Mouse (Mus musculus): Measurements from ENCODE around the gene Grk5. TPM values are rescaled to one million over a fixed set of nuclear protein-coding genes. Genes with fewer than 3 reads are reported as not detected.

Grk5 gene
- polyA plus RNA-seq, 1 experiment from 2014 or later, result 1.1 TPM

DNA sequence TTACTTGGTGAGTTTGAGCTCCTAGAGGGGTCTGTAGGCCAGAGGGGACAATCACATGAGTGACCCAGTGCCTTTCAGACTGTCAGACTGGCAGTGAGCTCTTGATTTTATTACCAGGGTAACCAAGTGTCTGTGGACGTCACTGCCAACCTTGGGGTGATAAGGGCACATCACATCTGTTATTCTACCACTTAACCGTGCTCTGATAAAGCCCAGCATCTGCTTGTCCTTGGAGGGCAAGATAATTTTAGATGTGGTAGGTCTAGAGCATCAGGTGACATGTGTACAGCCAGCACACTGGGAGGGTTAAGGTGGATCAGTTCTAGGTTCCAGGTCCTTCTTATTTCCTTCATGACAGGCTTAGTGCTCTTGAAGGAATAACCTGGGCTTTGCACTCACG, 104.7 kb downstream of the Grk5 start:
- ATAC-seq (ENCODE audit: low FRiP score, low TSS enrichment), result no peak
- no peak for DNase-seq (ENCODE audit: low spot score)

DNA sequence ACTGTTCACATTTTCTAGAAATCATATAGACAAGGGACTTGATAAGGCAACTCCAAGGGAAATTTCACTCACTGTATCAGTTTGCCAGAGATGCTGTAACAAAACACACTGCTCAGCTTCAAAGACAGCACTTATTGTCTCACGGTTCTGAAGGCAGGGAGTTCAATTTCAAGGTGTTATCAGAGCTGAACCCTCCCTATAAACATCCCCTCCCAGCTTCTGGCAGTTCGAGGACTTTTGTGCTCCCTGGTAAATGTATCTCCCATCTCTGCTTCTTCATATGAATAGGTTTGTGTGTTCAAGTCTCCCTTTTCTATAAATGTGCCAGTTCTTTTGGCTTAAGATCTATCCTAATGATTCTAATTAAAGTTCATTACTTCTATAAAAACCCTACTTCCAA, 105.3 kb downstream of the Grk5 start:
- H3K9me3 ChIP-seq (ENCODE audit: control insufficient read depth, low read length), result no peaks in the 10 kb centered on the region
- H3K36me3 ChIP-seq (ENCODE audit: control insufficient read depth, insufficient read depth, low read length), result no peaks in the 10 kb centered on the region
- H3K4me1 ChIP-seq (replicated peaks; ENCODE audit: control insufficient read depth, insufficient read depth), result no peaks in the 10 kb centered on the region
- WGBS, result 60% methylated on average over 2 of the region's 2 CpGs
- no peak overlapping the region for H3K27ac ChIP-seq (replicated peaks)
- H3K4me3 ChIP-seq (ENCODE audit: low read depth, low read length), result no peak overlapping the region
- no peaks in the 10 kb centered on the region for H3K27me3 ChIP-seq (ENCODE audit: control insufficient read depth, insufficient read depth, low read length)
- ATAC-seq (ENCODE audit: low FRiP score, low TSS enrichment) (no peak), DNase-seq (ENCODE audit: low spot score) (no peak)
- H3K9ac ChIP-seq (ENCODE audit: low read length), result no peak overlapping the region
- no peak for TF ChIP-seq CTCF (IDR thresholded peaks at IDR 0.05; ENCODE audit: low read depth)
- TF ChIP-seq EP300 (optimal IDR thresholded peaks at IDR 0.05), result no peak
- H3K4me2 ChIP-seq (replicated peaks; ENCODE audit: low read depth), result no peak overlapping the region

More for the DNA sequence above, 104.7 kb downstream of the Grk5 start:
- Histone ChIP-seq H3K4me1 (replicated peaks; ENCODE audit: control insufficient read depth, insufficient read depth) (no peaks in the 10 kb centered on the region), H3K27ac (replicated peaks) (no peak overlapping the region), H3K36me3 (ENCODE audit: control insufficient read depth, insufficient read depth, low read length) (no peaks in the 10 kb centered on the region), H3K4me2 (replicated peaks; ENCODE audit: low read depth) (no peak overlapping the region), H3K27me3 (ENCODE audit: control insufficient read depth, insufficient read depth, low read length) (no peaks in the 10 kb centered on the region), H3K4me3 (ENCODE audit: low read depth, low read length) (no peak overlapping the region), H3K9ac (ENCODE audit: low read length) (no peak overlapping the region), H3K9me3 (ENCODE audit: control insufficient read depth, low read length) (no peaks in the 10 kb centered on the region)
- WGBS, result 64% methylated on average over 3 of the region's 3 CpGs
- TF ChIP-seq CTCF (IDR thresholded peaks at IDR 0.05; ENCODE audit: low read depth), result no peak

DNA sequence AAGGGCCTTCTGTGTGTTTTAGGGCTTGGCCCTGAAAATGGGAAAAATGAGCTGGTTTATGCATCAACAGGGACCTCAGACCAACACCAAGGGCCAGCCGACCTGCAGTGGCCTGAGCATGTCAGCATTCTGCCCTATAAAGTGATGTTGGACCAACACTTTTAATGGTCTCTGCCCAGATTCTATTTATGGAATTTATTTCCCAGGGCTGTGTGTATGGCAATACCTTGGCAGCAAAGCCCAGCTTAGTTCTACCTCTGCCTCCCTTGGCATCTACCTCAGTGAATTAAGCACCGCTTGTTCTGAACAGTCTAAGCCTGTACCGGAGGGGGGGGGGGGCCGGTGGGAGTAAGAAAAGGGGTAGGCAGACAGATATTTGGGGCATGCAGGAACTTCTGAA, 108.2 kb downstream of the Grk5 start:
- no peak for DNase-seq (ENCODE audit: low spot score)
- no peak for TF ChIP-seq EP300 (optimal IDR thresholded peaks at IDR 0.05)
- TF ChIP-seq CTCF (IDR thresholded peaks at IDR 0.05; ENCODE audit: low read depth), result no peak
- H3K9ac ChIP-seq (ENCODE audit: low read length), result no peak overlapping the region
- H3K4me1 ChIP-seq (replicated peaks; ENCODE audit: control insufficient read depth, insufficient read depth), result no peaks in the 10 kb centered on the region
- no peaks in the 10 kb centered on the region for H3K36me3 ChIP-seq (ENCODE audit: control insufficient read depth, insufficient read depth, low read length)
- no peak for ATAC-seq (ENCODE audit: low FRiP score, low TSS enrichment)
- H3K9me3 ChIP-seq (ENCODE audit: control insufficient read depth, low read length), result no peaks in the 10 kb centered on the region
- WGBS, result 84% methylated on average over 4 of the region's 4 CpGs
- H3K27me3 ChIP-seq (ENCODE audit: control insufficient read depth, insufficient read depth, low read length), result no peaks in the 10 kb centered on the region
- H3K4me2 ChIP-seq (replicated peaks; ENCODE audit: low read depth), result no peak overlapping the region
- no peak overlapping the region for H3K27ac ChIP-seq (replicated peaks)
- no peak overlapping the region for H3K4me3 ChIP-seq (ENCODE audit: low read depth, low read length)

- WGBS, result 55% methylated on average over 2 of the region's 2 CpGs
- Histone ChIP-seq H3K27me3 (ENCODE audit: control insufficient read depth, insufficient read depth, low read length) (no peaks in the 10 kb centered on the region), H3K9me3 (ENCODE audit: control insufficient read depth, low read length) (no peaks in the 10 kb centered on the region), H3K36me3 (ENCODE audit: control insufficient read depth, insufficient read depth, low read length) (no peaks in the 10 kb centered on the region), H3K4me2 (replicated peaks; ENCODE audit: low read depth) (no peak overlapping the region), H3K27ac (replicated peaks) (no peak overlapping the region), H3K4me1 (replicated peaks; ENCODE audit: control insufficient read depth, insufficient read depth) (no peaks in the 10 kb centered on the region), H3K9ac (ENCODE audit: low read length) (no peak overlapping the region), H3K4me3 (ENCODE audit: low read depth, low read length) (no peak overlapping the region)
- ATAC-seq (ENCODE audit: low FRiP score, low TSS enrichment) (no peak), DNase-seq (ENCODE audit: low spot score) (no peak)
- TF ChIP-seq EP300 (optimal IDR thresholded peaks at IDR 0.05) (no peak), CTCF (IDR thresholded peaks at IDR 0.05; ENCODE audit: low read depth) (no peak)
These were observed 110.1 kb downstream of the Grk5 start for GRCm38 (mm10) chr19:60999652-61000051.

GRCm38 (mm10) chr19:61000958-61001357, 111.4 kb downstream of the Grk5 start:
- Histone ChIP-seq H3K9ac (ENCODE audit: low read length) (no peak overlapping the region), H3K9me3 (ENCODE audit: control insufficient read depth, low read length) (no peaks in the 10 kb centered on the region)

DNA sequence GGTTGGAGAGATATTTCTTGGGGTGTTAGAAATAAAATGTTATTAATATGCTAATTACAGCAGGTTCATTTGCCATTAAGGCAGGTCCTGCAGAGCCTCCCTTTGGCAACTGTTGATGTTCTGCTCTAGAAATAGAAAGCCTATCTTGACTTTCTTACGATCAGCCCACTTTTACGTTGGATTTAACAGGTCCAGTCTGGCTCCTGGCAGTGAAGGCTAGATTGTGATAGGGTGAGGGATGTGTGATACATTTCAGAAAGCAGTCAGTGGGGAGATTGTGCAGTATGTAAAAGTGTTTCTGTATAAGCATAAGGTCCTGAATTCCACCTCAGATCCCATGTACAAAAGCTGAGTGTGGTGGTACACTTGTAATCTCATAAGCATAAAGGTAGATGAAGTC, 119.7 kb downstream of the Grk5 start:
- Histone ChIP-seq H3K4me3 (ENCODE audit: low read depth, low read length) (no peak overlapping the region), H3K9ac (ENCODE audit: low read length) (no peak overlapping the region), H3K4me1 (replicated peaks; ENCODE audit: control insufficient read depth, insufficient read depth) (no peaks in the 10 kb centered on the region), H3K9me3 (ENCODE audit: control insufficient read depth, low read length) (no peaks in the 10 kb centered on the region), H3K36me3 (ENCODE audit: control insufficient read depth, insufficient read depth, low read length) (no peaks in the 10 kb centered on the region), H3K27ac (replicated peaks) (no peak overlapping the region), H3K4me2 (replicated peaks; ENCODE audit: low read depth) (no peak overlapping the region), H3K27me3 (ENCODE audit: control insufficient read depth, insufficient read depth, low read length) (no peaks in the 10 kb centered on the region)
- DNase-seq (ENCODE audit: low spot score) (no peak), ATAC-seq (ENCODE audit: low FRiP score, low TSS enrichment) (no peak)
- 81% methylated on average over 2 of the region's 2 CpGs for WGBS
- TF ChIP-seq CTCF (IDR thresholded peaks at IDR 0.05; ENCODE audit: low read depth), result no peak
- no peak for TF ChIP-seq EP300 (optimal IDR thresholded peaks at IDR 0.05)

More at GRCm38 (mm10) chr19:61000958-61001357, 111.4 kb downstream of the Grk5 start:
- no peak overlapping the region for H3K4me2 ChIP-seq (replicated peaks; ENCODE audit: low read depth)
- no peaks in the 10 kb centered on the region for H3K4me1 ChIP-seq (replicated peaks; ENCODE audit: control insufficient read depth, insufficient read depth)
- ATAC-seq (ENCODE audit: low FRiP score, low TSS enrichment), result no peak
- no peak for TF ChIP-seq EP300 (optimal IDR thresholded peaks at IDR 0.05)
- TF ChIP-seq CTCF (IDR thresholded peaks at IDR 0.05; ENCODE audit: low read depth), result no peak
- H3K4me3 ChIP-seq (ENCODE audit: low read depth, low read length), result no peak overlapping the region
- 96% methylated on average over 2 of the region's 2 CpGs for WGBS
- no peak for DNase-seq (ENCODE audit: low spot score)
- no peaks in the 10 kb centered on the region for H3K27me3 ChIP-seq (ENCODE audit: control insufficient read depth, insufficient read depth, low read length)
- H3K36me3 ChIP-seq (ENCODE audit: control insufficient read depth, insufficient read depth, low read length), result no peaks in the 10 kb centered on the region
- no peak overlapping the region for H3K27ac ChIP-seq (replicated peaks)

All from stomach, postnatal 0 days (tissue).